Mouse (Mus musculus): ENCODE results near the gene Urb2. TPM values are rescaled to one million over a fixed set of nuclear protein-coding genes. Genes with fewer than 3 reads are reported as not detected.

Gene Urb2
- polyA plus RNA-seq, 1 experiment from 2014 or later, result 3.3 TPM

GRCm38 (mm10) chr8:124078969-124079368, 57.7 kb downstream of the Urb2 start:
- Histone ChIP-seq H3K9ac (no peak overlapping the region), H3K4me2 (no peak overlapping the region), H3K4me1 (peaks cover 36% of the 10 kb centered on the region), H3K27me3 (replicated peaks) (peaks cover 14% of the 10 kb centered on the region; the same call in 1 of the 2 replicates), H3K27ac (replicated peaks) (no peak overlapping the region), H3K9me3 (no peaks in the 10 kb centered on the region), H3K4me3 (no peak overlapping the region), H3K36me3 (no peaks in the 10 kb centered on the region)
- 70% methylated on average over 7 of the region's 7 CpGs for WGBS
- no peak for ATAC-seq (ENCODE audit: extremely low read depth, insufficient number of reproducible peaks, low FRiP score, low TSS enrichment)

GRCm38 (mm10) chr8:124080467-124081326, 59.4 kb downstream of the Urb2 start:
- peak overlapping the region; percentile 55; the same call in 1 of the 2 replicates for H3K9ac ChIP-seq
- H3K36me3 ChIP-seq, result no peaks in the 10 kb centered on the region
- peaks cover 33% of the 10 kb centered on the region for H3K4me1 ChIP-seq
- H3K4me2 ChIP-seq, result no peak overlapping the region
- 50% methylated on average over 21 of the region's 21 CpGs for WGBS
- H3K9me3 ChIP-seq, result no peaks in the 10 kb centered on the region
- no peak for ATAC-seq (ENCODE audit: extremely low read depth, insufficient number of reproducible peaks, low FRiP score, low TSS enrichment)
- no peak overlapping the region for H3K27ac ChIP-seq (replicated peaks)
- peaks cover 10% of the 10 kb centered on the region; the same call in 1 of the 2 replicates for H3K27me3 ChIP-seq (replicated peaks)
- no peak overlapping the region for H3K4me3 ChIP-seq

- 85% methylated on average over 8 of the region's 8 CpGs for WGBS
- Histone ChIP-seq H3K27me3 (replicated peaks) (peaks cover 24% of the 10 kb centered on the region), H3K36me3 (no peaks in the 10 kb centered on the region), H3K4me3 (no peak overlapping the region), H3K4me2 (no peak overlapping the region), H3K4me1 (peaks cover 14% of the 10 kb centered on the region), H3K9me3 (no peaks in the 10 kb centered on the region), H3K9ac (no peak overlapping the region), H3K27ac (replicated peaks) (no peak overlapping the region)
- ATAC-seq (ENCODE audit: extremely low read depth, insufficient number of reproducible peaks, low FRiP score, low TSS enrichment), result no peak
Observed at GRCm38 (mm10) chr8:124082616-124083015, 61.3 kb downstream of the Urb2 start.

DNA sequence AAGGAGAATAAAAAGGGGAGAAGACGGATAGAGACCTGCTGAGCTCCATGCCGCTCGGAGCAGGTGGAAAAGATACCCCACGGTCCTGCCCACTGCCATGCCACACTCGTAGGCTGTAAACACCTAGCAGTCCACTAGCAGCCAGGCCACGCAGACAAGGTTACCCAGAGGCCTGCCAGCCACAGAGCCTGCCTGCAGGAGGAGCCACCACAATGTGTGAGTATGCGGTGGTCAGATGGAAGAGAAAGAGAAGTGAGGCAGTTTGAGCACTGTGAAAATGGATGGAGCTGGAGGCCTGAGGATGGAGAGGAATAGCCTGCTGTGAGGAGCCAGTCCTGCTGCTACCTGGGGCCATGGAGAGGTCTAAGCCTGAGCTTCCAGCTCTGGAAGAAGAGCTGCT, 62.3 kb downstream of the Urb2 start:
- no peak for ATAC-seq (ENCODE audit: extremely low read depth, insufficient number of reproducible peaks, low FRiP score, low TSS enrichment)
- no peak overlapping the region for H3K9ac ChIP-seq
- WGBS, result 76% methylated on average over 7 of the region's 7 CpGs

GRCm38 (mm10) chr8:124085668-124086067, 64.4 kb downstream of the Urb2 start:
- Histone ChIP-seq H3K4me1 (peaks cover 5% of the 10 kb centered on the region), H3K27ac (replicated peaks) (no peak overlapping the region), H3K36me3 (no peaks in the 10 kb centered on the region), H3K4me2 (no peak overlapping the region), H3K9ac (no peak overlapping the region), H3K27me3 (replicated peaks) (peaks cover 16% of the 10 kb centered on the region), H3K4me3 (no peak overlapping the region), H3K9me3 (0 out of 2 replicates have a peak, but pooled peaks cover 3% of the 10 kb centered on the region)
- ATAC-seq (ENCODE audit: extremely low read depth, insufficient number of reproducible peaks, low FRiP score, low TSS enrichment), result no peak
- WGBS, result 71% methylated on average over 4 of the region's 4 CpGs

More for the DNA sequence above, 62.3 kb downstream of the Urb2 start:
- Histone ChIP-seq H3K36me3 (no peaks in the 10 kb centered on the region), H3K27ac (replicated peaks) (no peak overlapping the region), H3K4me3 (no peak overlapping the region), H3K27me3 (replicated peaks) (peaks cover 21% of the 10 kb centered on the region), H3K4me2 (no peak overlapping the region), H3K4me1 (peaks cover 12% of the 10 kb centered on the region), H3K9me3 (no peaks in the 10 kb centered on the region)

GRCm38 (mm10) chr8:124088092-124088613, 66.8 kb downstream of the Urb2 start:
- Histone ChIP-seq H3K27me3 (replicated peaks) (peaks cover 16% of the 10 kb centered on the region), H3K4me1 (no peaks in the 10 kb centered on the region), H3K9me3 (0 out of 2 replicates have a peak, but pooled peaks cover 4% of the 10 kb centered on the region), H3K4me2 (no peak overlapping the region), H3K9ac (no peak overlapping the region), H3K4me3 (no peak overlapping the region), H3K36me3 (no peaks in the 10 kb centered on the region), H3K27ac (replicated peaks) (no peak overlapping the region)
- no peak for ATAC-seq (ENCODE audit: extremely low read depth, insufficient number of reproducible peaks, low FRiP score, low TSS enrichment)
- 58% methylated on average over 11 of the region's 11 CpGs for WGBS

- ATAC-seq (ENCODE audit: extremely low read depth, insufficient number of reproducible peaks, low FRiP score, low TSS enrichment), result no peak
- Histone ChIP-seq H3K9me3 (0 out of 2 replicates have a peak, but pooled peaks cover 4% of the 10 kb centered on the region), H3K27me3 (replicated peaks) (peaks cover 16% of the 10 kb centered on the region), H3K4me1 (no peaks in the 10 kb centered on the region), H3K36me3 (no peaks in the 10 kb centered on the region), H3K4me2 (no peak overlapping the region), H3K9ac (no peak overlapping the region), H3K27ac (replicated peaks) (no peak overlapping the region), H3K4me3 (no peak overlapping the region)
- 79% methylated on average over 5 of the region's 5 CpGs for WGBS
Observed at GRCm38 (mm10) chr8:124089016-124089415, 67.7 kb downstream of the Urb2 start.

- ATAC-seq (ENCODE audit: extremely low read depth, insufficient number of reproducible peaks, low FRiP score, low TSS enrichment), result no peak
- H3K36me3 ChIP-seq, result no peaks in the 10 kb centered on the region
Observed at GRCm38 (mm10) chr8:124090473-124090872, 69.2 kb downstream of the Urb2 start.

More at GRCm38 (mm10) chr8:124090473-124090872, 69.2 kb downstream of the Urb2 start:
- 86% methylated on average over 5 of the region's 5 CpGs for WGBS
- no peak overlapping the region for H3K4me3 ChIP-seq
- no peak overlapping the region for H3K4me2 ChIP-seq
- H3K9me3 ChIP-seq, result 0 out of 2 replicates have a peak, but pooled peaks cover 4% of the 10 kb centered on the region
- no peak overlapping the region for H3K27ac ChIP-seq (replicated peaks)
- H3K9ac ChIP-seq, result no peak overlapping the region
- no peaks in the 10 kb centered on the region for H3K4me1 ChIP-seq
- H3K27me3 ChIP-seq (replicated peaks), result peaks cover 16% of the 10 kb centered on the region

MicroRNAs within 50 kb of the gene (microRNA counts, 519-probe panel; counts per million panel counts)
- 209 counts per million, percentile 61 among the panel's probes with 10 or more counts for microRNA mmu-miR-1967

Small RNA genes lying within 50 kb of the gene (microRNA-seq; reads per million reads assigned to microRNA genes)
- not detected for gene Mir1967

Other genes starting within 250 kb of the Urb2 start
- 33.2 and 36.2 TPM in 2 replicates for gene Rab4a, start 215.5 kb upstream of the Urb2 start, polyA plus RNA-seq (2015; fragmentation: Nextera tagmentation; extraction: Ambion mirVana)
- 2.5 TPM in 2 replicates for gene Ccsap, start 161.3 kb upstream of the Urb2 start, polyA plus RNA-seq (2015; fragmentation: Nextera tagmentation; extraction: Ambion mirVana)
- 292 and 377 TPM in 2 replicates for gene Acta1, start 126.8 kb upstream of the Urb2 start, polyA plus RNA-seq (2015; fragmentation: Nextera tagmentation; extraction: Ambion mirVana)
- 24.4 and 24.8 TPM in 2 replicates for gene Nup133, start 72.2 kb upstream of the Urb2 start, polyA plus RNA-seq (2015; fragmentation: Nextera tagmentation; extraction: Ambion mirVana)
- 20.0 and 20.5 TPM in 2 replicates for gene Abcb10, start 38.4 kb upstream of the Urb2 start, polyA plus RNA-seq (2015; fragmentation: Nextera tagmentation; extraction: Ambion mirVana)
- gene Taf5l, start 111 bp upstream of the Urb2 start, polyA plus RNA-seq (2015; fragmentation: Nextera tagmentation; extraction: Ambion mirVana), result 24.9 and 25.7 TPM in 2 replicates
- gene Galnt2, start 209.9 kb downstream of the Urb2 start, polyA plus RNA-seq (2015; fragmentation: Nextera tagmentation; extraction: Ambion mirVana), result 42.8 and 47.2 TPM in 2 replicates